Mouse (Mus musculus) forebrain, postnatal 0 days (tissue): ENCODE measurements around the gene Epha6. TPM values are rescaled to one million over a fixed set of nuclear protein-coding genes. Genes with fewer than 3 reads are reported as not detected.

Experiments used
- ATAC-seq: fragments of 200-750 bp; cut with Nextera tagmentation; 2 replicates; pipeline ENCODE4 v1.8.0; 2017; ENCODE audit warnings: mild to moderate bottlenecking, moderate library complexity
- DNase-seq: peaks from one replicate; pipeline ENCODE4 v3.0.0-alpha.2; 2015
- H3K27ac ChIP-seq: fragments of 300-500 bp; sonication (generic); 2 replicates; pipeline ENCODE4 v1.5.1; 2014; ENCODE audit warnings: low read depth, mild to moderate bottlenecking, antibody characterized with exemption, low read length, moderate library complexity, mixed read lengths
- H3K27me3 ChIP-seq: fragments of 300-500 bp; sonication (generic); 2 replicates; pipeline ENCODE4 v1.6.1; 2014; ENCODE audit warnings: mild to moderate bottlenecking, low read length, mixed read lengths; ENCODE audit not compliant: insufficient read depth
- H3K36me3 ChIP-seq: fragments of 300-500 bp; sonication (generic); 2 replicates; pipeline ENCODE4 v1.6.1; 2014; ENCODE audit warnings: mild to moderate bottlenecking, moderate library complexity; ENCODE audit not compliant: insufficient read depth
- H3K4me1 ChIP-seq: fragments of 300-500 bp; sonication (generic); 2 replicates; pipeline ENCODE4 v1.6.1; 2014; ENCODE audit warnings: antibody characterized with exemption; ENCODE audit not compliant: insufficient read depth
- H3K4me2 ChIP-seq: fragments of 300-500 bp; sonication (generic); 2 replicates; pipeline ENCODE4 v1.6.1; 2014; ENCODE audit warnings: low read depth, mild to moderate bottlenecking, moderate library complexity
- H3K4me3 ChIP-seq: fragments of 300-500 bp; sonication (generic); 2 replicates; pipeline ENCODE4 v1.5.1; 2014; ENCODE audit warnings: low read depth, low read length, mixed read lengths
- H3K9ac ChIP-seq: fragments of 300-500 bp; sonication (generic); 2 replicates; pipeline ENCODE4 v1.6.1; 2014; ENCODE audit warnings: mild to moderate bottlenecking
- H3K9me3 ChIP-seq: fragments of 300-500 bp; sonication (generic); 2 replicates; pipeline ENCODE4 v1.6.1; 2016; ENCODE audit warnings: low read length
- CTCF ChIP-seq: sonication (generic); IDR thresholded peaks from 2 replicates; pipeline ENCODE4 v1.5.1; 2016; ENCODE audit warnings: antibody characterized with exemption, control low read depth, low read depth
- WGBS: fragments of 180-500 bp; shearing (Covaris S2); extraction: QIAGEN DNeasy Blood & Tissue Kit; methylation state at CpG from one replicate; pipeline ENCODE4 v1.1.7; 2014; 5-methylcytosine and 5-hydroxymethylcytosine counted together
- polyA plus RNA-seq: library from polyadenylated mRNA; unstranded; fragments of >200 nt; fragmentation: Nextera tagmentation; extraction: Ambion mirVana; gene quantifications from 2 replicates; pipeline ENCODE4 v1.2.1, GENCODE M21; 2015
- total RNA-seq: library from RNA; depleted of rRNA; stranded (reverse); fragments of >200 nt; gene quantifications from 2 replicates; pipeline ENCODE4 v1.2.3, GENCODE M21; 2014

Epha6 gene
- total and polyA plus RNA-seq, 2 experiments from 2014 or later = 8.1 to 29.3 TPM

- Histone ChIP-seq H3K27me3 (no peaks in the 10 kb centered on the region), H3K9me3 (no peaks in the 10 kb centered on the region), H3K9ac (no peak overlapping the region), H3K4me1 (no peaks in the 10 kb centered on the region), H3K36me3 (no peaks in the 10 kb centered on the region), H3K27ac (no peak overlapping the region), H3K4me3 (no peak overlapping the region), H3K4me2 (no peak overlapping the region)
- ATAC-seq (no peak), DNase-seq (no peak)
- WGBS = 82% methylated on average over 1 of the region's 1 CpGs
- peak; percentile 27 for TF ChIP-seq CTCF
These were observed 170.0 kb downstream of the Epha6 start for GRCm38 (mm10) chr16:60435283-60435682.

GRCm38 (mm10) chr16:60434241-60434640, 171.1 kb downstream of the Epha6 start:
- Histone ChIP-seq H3K4me3 (no peak overlapping the region), H3K36me3 (no peaks in the 10 kb centered on the region), H3K4me1 (no peaks in the 10 kb centered on the region), H3K27ac (no peak overlapping the region), H3K9me3 (no peaks in the 10 kb centered on the region), H3K9ac (no peak overlapping the region), H3K27me3 (no peaks in the 10 kb centered on the region), H3K4me2 (no peak overlapping the region)
- TF ChIP-seq CTCF = no peak
- 41% methylated on average over 1 of the region's 1 CpGs for WGBS
- ATAC-seq = no peak
- DNase-seq = no peak

GRCm38 (mm10) chr16:60395306-60395705, 210.0 kb downstream of the Epha6 start:
- Histone ChIP-seq H3K9me3 (no peaks in the 10 kb centered on the region), H3K27me3 (no peaks in the 10 kb centered on the region), H3K27ac (no peak overlapping the region), H3K4me3 (no peak overlapping the region), H3K4me1 (no peaks in the 10 kb centered on the region), H3K4me2 (no peak overlapping the region), H3K9ac (no peak overlapping the region), H3K36me3 (no peaks in the 10 kb centered on the region)
- DNase-seq (no peak), ATAC-seq (no peak; the same call in 1 of the 2 replicates)
- no peak for TF ChIP-seq CTCF
- 62% methylated on average over 3 of the region's 3 CpGs for WGBS

GRCm38 (mm10) chr16:60392961-60393360, 212.4 kb downstream of the Epha6 start:
- H3K4me3 ChIP-seq = no peak overlapping the region
- H3K9ac ChIP-seq = no peak overlapping the region
- TF ChIP-seq CTCF = no peak
- no peak for DNase-seq
- no peaks in the 10 kb centered on the region for H3K36me3 ChIP-seq
- no peaks in the 10 kb centered on the region for H3K9me3 ChIP-seq
- ATAC-seq = no peak
- H3K4me1 ChIP-seq = no peaks in the 10 kb centered on the region
- H3K27me3 ChIP-seq = no peaks in the 10 kb centered on the region
- no peak overlapping the region for H3K27ac ChIP-seq
- no peak overlapping the region for H3K4me2 ChIP-seq

GRCm38 (mm10) chr16:60375147-60375546, 230.2 kb downstream of the Epha6 start:
- Histone ChIP-seq H3K4me3 (no peak overlapping the region), H3K27ac (no peak overlapping the region), H3K36me3 (no peaks in the 10 kb centered on the region), H3K27me3 (no peaks in the 10 kb centered on the region), H3K4me2 (no peak overlapping the region), H3K9ac (no peak overlapping the region), H3K9me3 (no peaks in the 10 kb centered on the region), H3K4me1 (no peaks in the 10 kb centered on the region)
- ATAC-seq (peak; percentile 67), DNase-seq (no peak)
- TF ChIP-seq CTCF = no peak

- no peak overlapping the region for H3K9ac ChIP-seq
- 81% methylated on average over 1 of the region's 1 CpGs for WGBS
- H3K9me3 ChIP-seq = no peaks in the 10 kb centered on the region
- no peaks in the 10 kb centered on the region for H3K4me1 ChIP-seq
- TF ChIP-seq CTCF = no peak
- DNase-seq (no peak), ATAC-seq (no peak)
- no peak overlapping the region for H3K27ac ChIP-seq
- no peaks in the 10 kb centered on the region for H3K27me3 ChIP-seq
- H3K36me3 ChIP-seq = no peaks in the 10 kb centered on the region
- H3K4me3 ChIP-seq = no peak overlapping the region
- no peak overlapping the region for H3K4me2 ChIP-seq
These were observed 321.4 kb downstream of the Epha6 start for GRCm38 (mm10) chr16:60283963-60284362.

GRCm38 (mm10) chr16:60274109-60274508, 331.2 kb downstream of the Epha6 start:
- Histone ChIP-seq H3K4me3 (no peak overlapping the region), H3K9ac (no peak overlapping the region), H3K27me3 (no peaks in the 10 kb centered on the region), H3K4me1 (no peaks in the 10 kb centered on the region), H3K27ac (no peak overlapping the region), H3K36me3 (no peaks in the 10 kb centered on the region), H3K9me3 (no peaks in the 10 kb centered on the region), H3K4me2 (no peak overlapping the region)
- 87% methylated on average over 2 of the region's 2 CpGs for WGBS
- DNase-seq (no peak), ATAC-seq (no peak)
- no peak for TF ChIP-seq CTCF
